Mouse (Mus musculus) brain, embryonic 14.5 days (tissue): ENCODE measurements around the gene Gm21970.

Experiments used
- CTCF ChIP-seq: fragments of 200-500 bp; IDR thresholded peaks from 2 replicates; pipeline ENCODE4 v1.5.1; 2012; ENCODE audit warnings: inconsistent platforms, mild to moderate bottlenecking, moderate library complexity, borderline replicate concordance; ENCODE audit not compliant: insufficient read depth, insufficient read length; ENCODE audit errors: extremely low read depth
- POLR2A ChIP-seq: fragments of 200-500 bp; IDR thresholded peaks from 2 replicates; pipeline ENCODE4 v1.6.1; 2012; ENCODE audit warnings: mild to moderate bottlenecking, inconsistent platforms, borderline replicate concordance; ENCODE audit not compliant: poor library complexity, insufficient read depth, insufficient read length, severe bottlenecking; ENCODE audit errors: extremely low read depth

DNA sequence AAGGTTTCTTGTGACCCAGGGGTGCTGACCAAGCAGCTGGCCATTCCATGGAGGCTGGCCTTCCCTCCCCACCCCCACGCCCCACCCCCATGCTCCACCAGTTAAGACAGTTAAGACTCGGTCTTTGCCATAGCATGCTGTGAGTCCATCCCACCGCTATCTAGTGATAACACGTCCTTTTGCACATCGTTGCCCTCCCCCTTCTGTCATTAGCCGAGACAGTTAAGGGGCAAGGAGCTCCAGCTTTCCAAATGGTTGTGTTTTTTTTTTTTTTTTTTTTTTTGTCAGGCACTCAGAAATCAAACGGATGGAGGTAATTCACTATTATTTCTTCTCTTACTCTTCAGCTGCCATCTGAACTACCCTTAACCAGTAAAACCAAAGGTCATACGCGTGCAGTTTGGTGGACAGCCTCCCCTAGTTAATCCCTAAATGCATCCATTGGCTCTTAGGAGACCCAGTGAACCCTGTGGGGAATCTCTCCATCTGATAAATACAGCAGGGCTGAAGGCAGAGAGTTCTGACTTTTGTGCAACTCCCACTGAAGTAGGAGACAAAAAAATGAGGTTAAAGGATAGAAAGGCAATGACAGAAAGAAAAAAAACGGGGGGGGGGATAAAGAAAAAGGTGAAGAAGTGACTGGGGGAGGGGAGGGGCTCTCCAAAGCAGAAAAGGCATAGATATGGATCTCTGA, 5.5 kb downstream of the Gm21970 start:
- TF ChIP-seq POLR2A (no peak), CTCF (no peak)
